Mouse (Mus musculus): ENCODE measurements at regions not wholly inside any gene's neighbourhood (a gene's known extent, or its start where the extent isn't known, plus 50 kb on each side); places are given as distances from the start of the nearest gene placed in this dataset.

DNA sequence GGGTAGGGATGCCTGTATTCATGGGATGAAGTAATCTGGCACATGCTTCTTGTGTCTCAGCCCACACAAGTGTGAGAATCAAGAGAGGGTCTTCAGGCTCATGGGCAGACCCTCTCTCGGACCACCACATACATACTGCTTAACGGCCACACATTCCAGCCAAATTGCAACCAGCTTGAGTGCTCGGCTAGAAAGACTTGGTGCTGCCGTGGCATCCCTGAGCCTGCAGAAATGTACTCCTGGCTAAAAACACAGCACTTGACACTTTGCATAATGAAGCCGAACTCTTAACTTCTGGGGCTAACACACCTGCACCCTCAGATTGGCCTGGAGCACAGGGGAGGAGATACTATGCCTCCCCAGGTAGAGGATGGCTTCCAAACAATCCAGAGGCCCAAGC is 461.6 kb upstream of the 3110018I06Rik start:
- DNase-seq (ENCODE audit: low spot score in 2 of 2): no peak

DNA sequence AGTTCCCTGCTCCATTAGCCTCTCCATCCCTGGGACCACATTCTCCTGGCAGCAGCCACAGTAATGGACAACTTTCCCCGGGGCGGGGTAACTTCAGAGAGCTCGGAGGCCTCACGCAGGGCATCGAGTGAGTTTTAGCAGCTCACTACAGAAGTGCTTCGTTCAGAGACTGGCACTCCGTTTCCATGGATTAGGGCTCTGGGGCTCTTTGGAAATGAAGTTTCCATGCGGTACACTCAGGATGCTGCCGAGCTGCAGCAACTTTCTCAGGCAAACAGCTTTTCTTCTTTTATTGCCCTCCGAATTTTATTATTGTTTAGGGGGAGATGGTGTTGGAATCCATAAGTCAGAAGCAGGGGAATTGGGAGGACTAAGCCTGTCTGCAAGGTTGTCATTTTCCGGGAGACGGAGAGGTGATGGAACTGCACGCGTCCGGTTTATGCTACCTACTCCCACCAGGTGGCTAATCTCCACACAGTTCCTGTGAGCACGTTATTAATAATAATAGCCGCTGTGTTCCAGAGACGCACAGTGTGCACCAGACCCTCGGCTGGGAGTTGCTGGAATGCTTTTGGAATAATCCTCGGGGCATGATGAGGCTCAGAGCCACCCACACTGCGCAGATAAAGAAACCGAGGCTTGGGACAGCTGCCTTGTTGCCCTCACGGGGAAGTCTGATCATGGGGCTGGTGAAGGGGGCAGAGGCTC is 460.4 kb upstream of the 3110018I06Rik start:
- no peak for DNase-seq (ENCODE audit: low spot score in 2 of 2)

DNA sequence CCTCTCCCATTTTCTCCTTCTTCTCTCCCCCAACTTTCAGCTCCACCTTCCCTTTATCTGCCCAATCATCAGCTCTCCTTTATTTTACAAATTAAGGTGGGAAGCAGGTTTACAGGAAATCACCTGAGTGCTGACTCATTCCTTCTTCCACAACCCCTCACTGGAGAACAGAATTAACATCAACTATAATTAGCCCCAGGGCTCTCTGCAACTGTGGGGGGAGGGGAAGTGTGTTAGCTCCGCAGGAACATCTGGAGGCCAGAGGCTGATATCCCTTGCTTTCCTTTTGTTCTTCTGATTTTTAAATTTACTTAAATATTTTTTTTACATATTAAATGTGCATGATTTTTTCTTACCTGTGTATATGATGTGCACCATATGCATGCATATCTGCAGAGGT is 459.4 kb upstream of the 3110018I06Rik start:
- no peak for DNase-seq (ENCODE audit: low spot score in 2 of 2)

GRCm38 (mm10) chr12:107036357-107036756 is 452.1 kb upstream of the 3110018I06Rik start:
- DNase-seq (ENCODE audit: low spot score in 2 of 2): no peak

DNA sequence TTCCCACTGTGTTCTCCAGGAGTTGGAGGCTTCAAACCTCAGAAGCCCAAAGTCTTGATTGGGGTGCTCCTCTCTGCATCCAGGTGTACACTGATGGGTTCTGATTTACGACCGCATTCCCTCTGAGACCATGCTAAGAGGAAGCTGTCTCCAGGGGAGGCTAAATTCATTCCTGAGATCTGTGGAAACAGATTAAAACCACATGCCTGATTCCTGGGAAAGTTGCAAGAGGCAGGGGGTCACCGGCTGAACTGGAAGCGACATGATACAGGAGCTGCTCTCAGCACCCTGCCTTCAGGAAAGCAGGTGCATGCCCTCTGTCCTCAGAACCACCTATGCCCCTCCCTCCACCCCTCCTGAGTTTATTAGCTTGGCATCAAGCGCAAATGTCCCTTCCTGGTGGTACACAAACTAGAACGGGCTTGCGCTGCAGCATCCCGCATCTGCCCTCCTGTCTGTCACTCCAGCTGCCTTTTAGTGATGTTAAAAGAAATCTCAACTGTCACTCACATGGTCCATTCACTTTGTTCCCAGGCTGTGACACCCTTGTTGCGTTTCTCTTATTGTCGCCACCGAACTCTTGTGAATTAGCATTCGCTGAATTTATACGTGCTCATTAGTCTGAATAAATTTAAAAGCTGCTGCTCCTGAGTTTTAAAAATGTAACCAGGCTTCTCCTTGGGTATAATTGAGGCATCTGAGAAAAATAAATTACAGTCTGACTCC is 446.3 kb upstream of the 3110018I06Rik start:
- DNase-seq (ENCODE audit: low spot score in 2 of 2): no peak

DNA sequence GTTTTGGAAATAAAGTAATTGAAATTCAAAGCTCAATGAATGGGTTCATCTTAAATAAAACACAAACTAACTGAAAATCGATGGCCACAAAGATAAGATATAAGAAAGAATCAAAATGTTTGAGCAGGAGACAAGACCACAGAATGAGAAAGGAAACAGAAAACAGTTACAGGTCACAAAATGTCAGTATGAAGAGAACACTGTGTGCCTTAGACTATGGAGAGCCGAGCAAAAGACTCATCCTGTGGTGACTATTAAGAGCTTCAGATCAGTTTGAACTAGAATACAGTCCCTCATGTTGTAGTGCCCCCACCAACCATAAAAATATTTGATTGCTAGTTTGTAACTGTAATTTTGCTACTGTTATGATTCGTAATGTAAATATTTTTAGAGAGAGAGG is 441.9 kb upstream of the 3110018I06Rik start:
- DNase-seq (ENCODE audit: low spot score in 2 of 2): no peak

GRCm38 (mm10) chr12:107047059-107047531 is 441.3 kb upstream of the 3110018I06Rik start:
- DNase-seq (ENCODE audit: low spot score in 2 of 2): peak; percentile 4 to 11

- no peak for DNase-seq (ENCODE audit: low spot score in 2 of 2)
Measured at GRCm38 (mm10) chr12:107050891-107051635, 437.4 kb upstream of the 3110018I06Rik start.

DNA sequence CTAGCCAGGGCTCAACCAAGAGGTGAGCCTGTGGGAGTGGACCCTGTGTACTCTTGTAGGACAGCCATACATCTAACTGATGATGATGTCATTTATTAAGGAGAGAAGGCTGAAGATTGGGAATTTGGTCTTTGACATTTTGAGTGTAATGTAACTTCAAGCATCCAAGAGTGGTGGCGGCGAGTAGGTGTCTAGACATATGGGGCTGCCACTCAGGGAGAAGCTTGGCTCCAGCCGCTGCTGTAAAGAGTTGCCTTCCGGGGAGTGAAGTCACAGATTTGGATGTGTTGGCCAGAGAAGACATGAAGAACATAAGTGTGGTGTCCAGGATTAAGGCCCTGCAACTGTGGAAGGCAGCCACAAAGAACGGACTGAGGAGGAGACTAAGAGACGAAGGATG is 436.3 kb upstream of the 3110018I06Rik start:
- no peak for DNase-seq (ENCODE audit: low spot score in 2 of 2)

DNA sequence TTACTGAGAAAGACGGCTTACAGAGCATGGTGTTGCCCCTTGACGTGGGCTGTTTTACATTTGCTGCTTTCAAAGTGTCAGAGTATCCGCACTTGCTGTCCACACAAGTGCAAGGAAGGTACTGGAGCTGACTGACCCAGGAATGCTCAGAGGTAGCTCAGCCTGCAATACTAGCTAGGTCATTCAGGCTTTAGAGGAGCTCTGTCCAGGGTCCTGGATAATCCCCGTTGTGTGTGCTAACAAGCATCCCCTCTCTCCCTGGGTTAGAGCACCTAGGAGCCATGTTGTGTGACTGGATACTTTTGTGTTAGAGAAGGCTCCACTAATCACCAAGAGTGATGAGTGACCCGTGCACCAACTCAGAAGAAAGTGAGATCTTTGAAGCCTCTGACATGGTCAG is 431.9 kb upstream of the 3110018I06Rik start:
- no peak for DNase-seq (ENCODE audit: low spot score in 2 of 2)

DNA sequence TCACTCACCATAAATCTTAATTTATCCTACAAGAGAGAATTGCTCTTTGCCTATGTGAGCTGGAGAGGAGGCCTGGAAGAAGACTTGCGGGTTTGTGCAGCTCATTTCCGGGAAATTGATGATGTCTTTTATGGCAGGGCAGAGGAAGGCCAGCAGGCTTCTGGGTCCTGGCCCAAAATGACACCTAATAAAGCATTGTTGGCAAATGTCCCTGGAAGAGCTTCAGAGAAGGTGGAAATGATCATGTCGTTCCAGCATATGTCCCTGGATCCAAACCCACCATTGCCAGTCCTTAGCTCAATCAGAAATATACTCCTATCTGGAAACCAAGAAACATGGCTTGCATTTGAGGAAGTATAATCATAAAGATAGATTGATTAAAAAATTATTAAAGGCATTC is 427.9 kb upstream of the 3110018I06Rik start:
- no peak for DNase-seq (ENCODE audit: low spot score in 2 of 2)

DNA sequence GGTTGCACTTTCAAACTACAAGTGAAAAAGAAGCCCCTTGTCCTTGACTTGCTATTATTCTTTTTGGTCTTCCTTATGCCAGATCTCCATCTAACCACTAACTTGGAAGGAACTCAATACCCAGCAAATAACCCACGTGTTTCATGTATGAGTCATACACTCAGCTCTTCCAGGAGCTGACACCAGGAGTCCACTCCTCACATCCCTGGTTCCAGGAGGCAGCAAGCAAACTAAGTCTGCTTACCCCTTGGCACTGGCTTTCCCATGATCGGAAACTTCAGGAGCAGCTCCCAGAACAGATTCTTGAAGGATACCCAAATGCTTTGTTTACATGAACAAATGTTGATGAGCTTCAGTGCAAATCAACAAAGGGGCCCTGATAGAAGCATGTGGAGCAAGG is 421.1 kb upstream of the 3110018I06Rik start:
- no peak for DNase-seq (ENCODE audit: low spot score in 2 of 2)

DNA sequence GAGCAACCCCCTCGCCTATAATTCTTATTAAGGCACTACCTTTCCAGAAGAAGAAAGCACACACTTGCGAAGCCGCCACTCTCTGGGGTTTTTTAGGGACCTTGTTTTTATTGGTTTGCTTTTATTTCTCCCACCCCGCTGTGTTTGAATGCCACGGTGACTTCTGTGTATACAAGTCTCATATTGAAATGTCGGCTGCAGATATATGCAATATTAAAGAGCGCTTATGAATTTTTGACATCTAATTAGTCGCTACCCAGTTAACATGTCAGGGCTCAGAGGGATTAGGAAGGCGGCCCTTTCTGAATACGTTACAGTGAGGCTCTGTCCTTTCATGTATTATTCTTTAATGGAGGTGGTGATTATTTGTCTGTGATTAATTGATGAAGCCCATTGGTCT is 405.9 kb upstream of the 3110018I06Rik start:
- DNase-seq (ENCODE audit: low spot score in 2 of 2): no peak

GRCm38 (mm10) chr12:107085058-107085905 is 403.1 kb upstream of the 3110018I06Rik start:
- no peak for DNase-seq (ENCODE audit: low spot score in 2 of 2)

DNA sequence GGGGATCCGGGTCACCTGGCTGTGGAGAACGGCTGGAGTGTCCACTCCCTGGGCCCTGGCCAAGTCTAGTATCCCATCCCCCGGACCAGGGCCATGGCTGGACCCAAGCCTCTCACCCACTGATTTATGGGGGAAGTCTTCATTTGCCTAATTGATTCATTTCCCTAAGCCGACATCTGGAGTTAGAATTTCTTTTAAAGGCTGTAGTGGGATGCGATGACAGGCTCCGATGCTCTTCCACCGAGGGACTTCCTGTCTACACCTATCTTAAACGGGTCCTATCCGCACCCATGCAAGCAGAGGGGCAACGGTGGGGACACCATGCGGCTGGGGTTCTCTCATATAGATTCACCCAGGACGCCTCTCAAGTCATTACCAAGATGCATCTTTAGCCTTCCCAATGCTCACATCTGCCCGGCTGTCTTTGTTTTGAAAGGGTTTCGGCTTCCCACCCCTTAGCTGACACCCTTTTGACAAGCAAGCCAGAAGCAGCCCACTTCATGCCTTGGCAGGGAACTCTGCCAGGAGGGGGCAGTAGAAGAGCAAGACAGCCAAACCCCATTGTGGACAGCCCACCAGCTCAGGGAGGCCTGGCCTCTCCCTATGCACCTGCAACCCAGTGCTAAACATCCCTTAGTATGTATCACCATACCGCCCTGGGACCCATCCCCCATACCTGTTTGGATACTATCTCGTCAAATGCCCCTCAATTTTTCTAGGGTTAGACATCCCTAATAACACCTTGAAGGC is 402.4 kb upstream of the 3110018I06Rik start:
- DNase-seq (ENCODE audit: low spot score in 2 of 2): peak; percentile 17 to 22

DNA sequence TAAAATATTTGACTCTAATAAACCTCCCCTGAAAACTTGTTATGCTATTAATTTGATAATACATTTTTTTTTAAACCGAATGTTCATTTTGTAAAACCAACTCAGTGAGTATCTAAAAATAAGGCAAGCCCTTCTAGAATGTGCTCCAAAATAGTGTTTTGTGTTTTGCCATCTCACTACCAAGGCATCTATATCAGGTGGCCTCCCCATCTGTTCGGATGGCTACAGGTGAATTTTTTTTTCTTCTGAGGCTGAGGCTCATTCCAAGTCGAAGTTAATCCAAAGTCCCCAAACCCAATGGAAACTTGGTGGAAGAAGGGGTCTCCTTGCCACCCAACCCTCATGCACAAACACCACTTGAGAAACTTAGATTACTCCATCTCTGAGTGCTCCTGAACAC is 396.3 kb upstream of the 3110018I06Rik start:
- no peak for DNase-seq (ENCODE audit: low spot score in 2 of 2)

DNA sequence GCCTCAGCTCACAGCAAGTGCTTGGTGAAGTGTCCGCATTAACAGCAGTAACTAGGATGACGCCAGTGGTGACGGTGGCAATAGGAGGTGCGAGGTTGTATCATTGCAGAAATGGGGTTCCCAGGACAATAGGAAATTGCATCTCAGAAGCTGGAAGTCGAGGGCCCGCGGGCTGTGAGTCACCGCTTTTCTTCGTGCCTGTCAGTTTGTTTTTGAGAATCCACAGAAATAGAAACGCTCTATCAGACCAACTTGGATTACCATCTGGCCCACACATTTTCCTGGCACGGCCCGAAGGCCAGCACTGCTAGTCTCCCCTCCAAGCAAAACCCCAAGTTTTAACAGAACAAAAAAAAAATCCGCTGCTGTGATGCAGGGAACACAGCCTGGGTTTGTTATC is 395.1 kb upstream of the 3110018I06Rik start:
- no peak for DNase-seq (ENCODE audit: low spot score in 2 of 2)

DNA sequence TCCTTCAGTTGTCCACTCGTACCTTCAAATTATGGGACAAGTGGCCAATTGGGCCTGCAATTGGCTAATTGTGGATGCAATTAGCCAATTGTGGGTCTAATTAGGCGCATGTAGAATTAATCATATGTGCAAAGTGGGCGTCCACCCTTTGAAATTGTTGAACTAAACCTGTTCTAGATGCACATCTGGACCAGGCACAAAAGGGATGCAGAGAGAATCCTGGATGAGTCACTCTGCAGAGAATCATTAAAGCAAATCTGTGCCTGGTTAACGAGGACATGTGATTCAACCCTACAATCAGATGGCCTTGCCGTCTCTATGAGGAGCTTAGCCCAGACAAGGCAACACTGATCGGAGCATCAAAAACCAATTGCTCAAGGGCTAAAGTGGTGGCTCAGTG is 393.0 kb upstream of the 3110018I06Rik start:
- no peak for DNase-seq (ENCODE audit: low spot score in 2 of 2)

DNA sequence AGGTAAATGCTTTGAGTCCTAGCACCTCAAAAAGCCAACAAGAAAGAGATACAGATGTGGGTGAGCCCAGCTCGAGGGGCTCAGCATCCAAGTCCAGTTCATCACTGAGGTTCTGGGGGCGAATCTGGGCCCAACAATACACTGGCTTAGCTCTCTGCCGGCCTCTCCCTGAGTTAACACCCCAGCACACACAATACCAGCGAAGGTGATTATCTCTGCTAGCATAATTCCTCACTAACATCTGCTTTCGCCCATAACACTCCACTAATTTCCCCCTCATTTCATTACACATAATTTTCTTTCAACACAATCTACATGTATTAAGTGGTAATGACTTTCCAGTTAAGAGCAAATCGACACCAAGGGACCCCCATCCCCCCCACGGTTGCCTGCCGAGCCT is 383.9 kb upstream of the 3110018I06Rik start:
- no peak for DNase-seq (ENCODE audit: low spot score in 2 of 2)

GRCm38 (mm10) chr12:107105017-107105416 is 383.4 kb upstream of the 3110018I06Rik start:
- DNase-seq (ENCODE audit: low spot score in 2 of 2): no peak
